Mouse (Mus musculus) left cerebral cortex, postnatal 25 days (tissue): ENCODE data around the gene Gm10160. TPM values are rescaled to one million over a fixed set of nuclear protein-coding genes. Genes with fewer than 3 reads are reported as not detected.

Experiments
- DNase-seq, 2 experiments: peaks; one replicate each; pipeline ENCODE4 v3.0.0; 2022; ENCODE audit warnings: low spot score in 2 of 2, mixed read lengths in 1 of 2
- intact Hi-C: fragments of 180-260 bp; cut with DNase I; formaldehyde crosslinking; loops from one replicate; pipeline ENCODE4 v1.15.1; 2025
- total RNA-seq, 2 experiments: library from RNA; stranded (reverse); gene quantifications; 2 replicates each; pipeline ENCODE4 v1.2.3; 2021

The Gm10160 gene
- total RNA-seq, 2 experiments from 2014 or later = not detected

DNA sequence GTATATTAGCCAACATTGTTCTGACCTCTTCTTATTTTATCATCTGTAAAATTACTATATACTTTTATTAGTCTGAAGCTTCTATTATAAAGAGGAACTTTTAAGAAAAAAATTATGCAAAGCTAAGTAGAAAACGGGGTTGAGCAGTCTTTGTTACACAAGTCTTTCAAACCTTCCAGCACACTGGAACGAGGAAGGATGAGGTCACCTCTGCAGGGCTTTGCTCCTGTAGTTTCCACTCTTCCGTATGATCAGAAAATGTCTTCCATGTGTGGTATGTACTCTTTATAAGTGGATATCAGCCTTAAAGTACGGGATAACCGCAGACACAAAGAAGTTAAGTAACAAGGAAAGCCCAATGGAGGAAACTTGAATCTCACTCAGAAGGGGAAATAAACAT lies 20.2 kb downstream of the Gm10160 start:
- intact Hi-C loops = no loop called here
- DNase-seq = no peak

GRCm38 (mm10) chr7:81834847-81835246 lies 20.7 kb downstream of the Gm10160 start:
- no peak for DNase-seq
- intact Hi-C loops = no loop called here

GRCm38 (mm10) chr7:81829379-81829894 lies 26.2 kb downstream of the Gm10160 start, which contains the start of gene Btbd1:
Btbd1 (minus strand) TSS chr7:81829431.
- intact Hi-C loops = loop anchor here (1.0 kb wide), 2 partner anchors 31 to 40 kb away; partner anchors contain the start of gene 3110040N11Rik
- peak; percentile 84 to 90 for DNase-seq

DNA sequence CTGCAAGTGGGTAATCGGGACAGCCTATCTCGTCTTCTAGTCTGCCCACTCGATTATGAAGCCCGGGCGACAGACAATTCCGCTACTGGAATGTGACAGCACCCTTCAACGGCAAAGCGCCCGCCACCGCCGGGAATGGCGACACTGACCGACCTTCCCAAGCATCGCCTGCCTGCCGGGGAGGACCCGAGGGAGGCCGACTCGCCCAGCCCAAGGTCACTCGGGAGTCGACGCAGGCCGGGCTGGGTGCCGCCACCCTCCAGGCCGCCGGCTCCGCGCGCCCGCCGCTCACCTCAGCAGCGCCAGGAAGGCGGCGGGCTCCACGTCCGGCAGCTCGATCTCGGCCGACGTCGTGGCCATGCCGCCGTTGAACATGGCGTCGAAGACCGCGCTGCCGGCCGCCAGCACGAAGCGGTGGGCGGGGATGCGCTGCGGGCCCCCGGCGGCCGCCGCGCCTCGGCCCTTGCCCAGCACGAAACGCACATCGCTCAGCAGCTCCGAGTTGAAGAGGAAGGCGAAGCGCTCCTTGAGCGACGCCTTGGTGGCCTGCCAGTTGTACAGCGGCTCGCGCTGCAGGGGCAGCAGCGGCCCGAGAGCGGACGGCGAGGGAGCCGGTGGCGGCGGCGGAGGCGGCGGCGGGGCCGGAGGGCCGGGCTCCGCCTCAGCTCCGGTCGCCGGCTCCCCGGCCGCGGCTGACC lies 26.8 kb downstream of the Gm10160 start:
- intact Hi-C loops = loop anchor here (1.0 kb wide), 2 partner anchors 31 to 40 kb away; partner anchors contain the start of gene 3110040N11Rik

GRCm38 (mm10) chr7:81827806-81828667 lies 27.6 kb downstream of the Gm10160 start:
- intact Hi-C loops = no loop called here
- DNase-seq = peak in 1 of 2 experiments; percentile 29

More for the DNA sequence above, 26.8 kb downstream of the Gm10160 start:
- peak; percentile 48 to 50 for DNase-seq

DNA sequence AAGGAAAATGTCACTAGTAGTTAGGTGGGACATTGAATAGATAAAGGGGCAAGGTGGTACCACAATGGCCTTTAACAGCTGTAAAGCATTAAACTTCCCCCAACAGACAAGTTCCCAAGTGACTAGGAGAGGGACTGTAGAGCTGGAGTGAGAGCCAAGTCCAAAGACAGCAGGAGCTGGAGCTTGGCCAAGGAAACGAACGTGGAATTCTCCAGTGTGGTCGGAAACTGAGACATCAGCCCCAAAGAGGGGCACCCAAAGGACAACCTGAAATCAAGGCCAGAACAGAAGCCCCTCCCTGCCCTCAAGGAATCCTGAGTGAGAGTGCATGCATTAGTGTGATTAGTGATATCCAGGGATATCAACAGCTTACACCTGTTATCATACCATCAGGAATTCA lies 30.2 kb downstream of the Gm10160 start:
- intact Hi-C loops = no loop called here
- no peak for DNase-seq

DNA sequence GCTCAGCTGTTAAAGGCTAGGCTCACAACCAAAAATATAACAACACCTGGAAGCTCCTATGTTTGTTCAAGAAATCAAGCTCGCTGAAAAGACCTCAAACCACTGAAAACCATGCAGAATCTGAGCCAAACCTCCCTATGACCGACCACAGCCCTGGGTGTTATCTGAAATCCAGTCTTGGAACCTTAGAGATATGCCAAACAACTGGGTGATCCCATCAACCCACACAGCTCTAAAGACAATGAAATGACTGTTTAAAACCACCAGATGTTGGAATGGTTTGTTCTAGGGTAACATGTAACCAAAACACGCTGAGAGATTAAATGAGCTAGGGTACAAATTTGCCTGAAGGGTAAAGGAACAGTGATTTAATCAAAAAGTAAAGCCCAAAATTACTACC lies 30.7 kb downstream of the Gm10160 start:
- DNase-seq = no peak
- intact Hi-C loops = no loop called here

DNA sequence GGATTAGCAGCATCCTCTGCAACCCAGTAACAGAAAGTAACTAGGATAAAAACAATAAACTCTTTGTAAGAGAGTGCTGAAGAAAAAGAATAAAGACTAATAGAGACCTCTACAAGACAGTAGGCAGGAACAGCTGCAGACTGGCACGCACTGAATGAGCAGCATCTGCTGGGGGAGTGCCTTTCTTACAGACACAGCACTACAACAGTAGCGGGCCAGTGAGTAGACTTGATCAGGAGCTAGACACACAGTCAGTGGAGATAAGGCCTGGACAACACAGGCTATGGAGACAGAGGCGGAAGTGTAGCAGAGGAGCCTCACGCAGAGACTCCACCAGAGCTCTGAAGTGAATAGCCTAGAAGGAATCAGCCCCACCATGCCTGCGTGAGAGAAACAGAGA lies 49.5 kb downstream of the Gm10160 start:
- intact Hi-C loops = no loop called here
- DNase-seq = peak in 1 of 2 experiments; percentile 10

Other genes starting within 250 kb of the Gm10160 start
- gene Homer2, start 148.3 kb downstream of the Gm10160 start, total RNA-seq = 10 to 100 TPM; 67.2 to 77.5 TPM
- gene Ramac, start 92.9 kb downstream of the Gm10160 start, total RNA-seq = 10 to 100 TPM; 77.8 to 85.5 TPM
- 10 to 100 TPM; 24.2 to 29.0 TPM for gene 3110040N11Rik, start 66.3 kb downstream of the Gm10160 start, total RNA-seq
- gene Btbd1, start 26.4 kb downstream of the Gm10160 start, total RNA-seq = 100 to 1,000 TPM; 120 to 123 TPM
- 10 to 100 TPM; 29.5 to 30.0 TPM for gene Tm6sf1, start 3.2 kb upstream of the Gm10160 start, total RNA-seq
- gene Hdgfl3, start 78.7 kb upstream of the Gm10160 start, total RNA-seq = 10 to 100 TPM; 71.9 to 73.0 TPM
- gene Bnc1, start 136.5 kb upstream of the Gm10160 start, total RNA-seq = not detected